Mouse (Mus musculus): ENCODE measurements around the gene Unc13a. TPM values are rescaled to one million over a fixed set of nuclear protein-coding genes. Genes with fewer than 3 reads are reported as not detected.
A peak's percentile ranks its signal among the peaks of the same experiment; 100 is the strongest.

The Unc13a gene
- polyA plus RNA-seq, 1 experiment from 2014 or later: 0.87 TPM

DNA sequence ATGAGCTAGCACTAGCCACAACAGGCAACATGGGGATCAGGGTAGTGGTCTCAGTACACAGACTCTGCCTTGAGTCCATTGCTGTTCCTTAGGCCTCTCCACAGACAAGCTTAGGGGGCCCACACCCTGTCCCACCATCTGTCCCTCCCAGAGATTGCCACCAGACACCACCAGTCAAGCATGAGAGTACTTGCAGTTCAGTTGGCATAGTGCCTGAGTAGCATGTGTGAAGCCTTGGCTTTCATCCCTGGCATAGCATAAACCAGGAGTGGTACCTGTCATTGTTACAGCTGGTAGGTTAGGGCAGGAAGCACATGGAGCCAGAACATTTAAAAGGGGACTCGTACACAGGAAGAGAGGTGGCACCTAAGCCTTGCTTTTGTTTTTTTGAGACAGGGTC is 11.8 kb downstream of the Unc13a start:
- H3K9me3 ChIP-seq: no peaks in the 10 kb centered on the region
- H3K27me3 ChIP-seq: peaks cover 88% of the 10 kb centered on the region
- no peak overlapping the region for H3K9ac ChIP-seq
- H3K27ac ChIP-seq: no peak overlapping the region
- H3K36me3 ChIP-seq: no peaks in the 10 kb centered on the region
- no peak overlapping the region for H3K4me3 ChIP-seq
- H3K4me1 ChIP-seq: peaks cover 8% of the 10 kb centered on the region
- no peak overlapping the region for H3K4me2 ChIP-seq
- 62% methylated on average over 1 of the region's 1 CpGs for WGBS
- no peak for ATAC-seq (ENCODE audit: insufficient number of reproducible peaks, insufficient read depth, low FRiP score, low TSS enrichment, low read depth)

DNA sequence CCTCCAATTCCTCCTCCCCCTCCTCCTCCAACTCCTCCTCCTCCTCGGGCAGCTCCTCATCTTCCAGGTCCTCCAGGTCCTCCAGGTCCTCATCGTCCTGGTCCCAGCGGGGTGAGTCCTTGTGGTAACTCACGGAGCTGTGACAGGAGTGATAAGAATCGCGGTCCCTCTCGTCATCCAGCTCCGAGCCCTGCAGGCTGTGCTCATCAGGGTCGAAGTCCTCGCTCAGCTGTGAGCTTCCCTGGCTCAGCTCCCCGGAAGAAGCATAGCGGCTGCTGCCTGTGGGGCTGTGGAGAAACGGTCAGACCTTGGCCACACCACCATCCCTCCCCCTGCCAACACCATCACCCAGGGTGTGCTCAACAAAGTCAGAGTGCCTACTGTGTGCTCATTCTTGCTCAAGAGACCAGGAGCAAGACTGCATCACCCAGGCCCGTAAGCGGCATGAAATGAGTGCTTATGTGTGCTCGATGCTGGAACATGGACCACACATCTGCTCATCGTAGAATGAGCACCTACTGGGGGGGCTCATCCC is 13.0 kb downstream of the Unc13a start:
- no peak overlapping the region for H3K4me2 ChIP-seq
- 28% methylated on average over 17 of the region's 17 CpGs for WGBS
- H3K9me3 ChIP-seq: no peaks in the 10 kb centered on the region
- no peak for ATAC-seq (ENCODE audit: insufficient number of reproducible peaks, insufficient read depth, low FRiP score, low TSS enrichment, low read depth)
- no peak overlapping the region for H3K4me3 ChIP-seq
- no peak overlapping the region for H3K27ac ChIP-seq
- H3K4me1 ChIP-seq: peaks cover 13% of the 10 kb centered on the region
- no peak overlapping the region for H3K9ac ChIP-seq
- H3K27me3 ChIP-seq: peaks cover 91% of the 10 kb centered on the region
- no peaks in the 10 kb centered on the region for H3K36me3 ChIP-seq

DNA sequence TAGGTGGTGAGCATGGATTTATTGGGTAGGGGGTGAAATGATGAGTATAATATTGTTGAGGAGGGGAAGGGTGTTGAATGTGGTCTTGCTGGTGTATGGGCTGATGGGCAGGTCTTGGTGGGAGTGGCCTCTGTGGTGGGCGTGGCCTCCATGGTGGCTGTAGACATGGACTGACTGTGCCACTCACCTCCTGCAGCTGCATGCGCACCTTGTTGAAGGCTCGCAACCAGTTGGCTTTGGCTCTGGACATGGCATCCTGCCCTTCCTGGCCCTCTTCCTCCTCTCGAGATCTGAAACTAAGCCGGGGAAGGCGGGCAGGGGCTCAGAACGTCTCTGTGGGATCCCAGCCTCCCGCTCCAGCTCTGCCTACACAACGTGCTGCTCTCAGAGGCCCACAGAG is 13.7 kb downstream of the Unc13a start:
- ATAC-seq (ENCODE audit: insufficient number of reproducible peaks, insufficient read depth, low FRiP score, low TSS enrichment, low read depth): no peak
- no peaks in the 10 kb centered on the region for H3K9me3 ChIP-seq
- H3K36me3 ChIP-seq: no peaks in the 10 kb centered on the region
- H3K4me3 ChIP-seq: no peak overlapping the region
- WGBS: 29% methylated on average over 9 of the region's 9 CpGs
- H3K27me3 ChIP-seq: peaks cover 91% of the 10 kb centered on the region
- H3K9ac ChIP-seq: 0 out of 2 replicates have a peak overlapping the region, but pooled peaks have one; percentile 44
- no peak overlapping the region for H3K4me2 ChIP-seq
- no peak overlapping the region for H3K27ac ChIP-seq
- H3K4me1 ChIP-seq: peaks cover 13% of the 10 kb centered on the region

DNA sequence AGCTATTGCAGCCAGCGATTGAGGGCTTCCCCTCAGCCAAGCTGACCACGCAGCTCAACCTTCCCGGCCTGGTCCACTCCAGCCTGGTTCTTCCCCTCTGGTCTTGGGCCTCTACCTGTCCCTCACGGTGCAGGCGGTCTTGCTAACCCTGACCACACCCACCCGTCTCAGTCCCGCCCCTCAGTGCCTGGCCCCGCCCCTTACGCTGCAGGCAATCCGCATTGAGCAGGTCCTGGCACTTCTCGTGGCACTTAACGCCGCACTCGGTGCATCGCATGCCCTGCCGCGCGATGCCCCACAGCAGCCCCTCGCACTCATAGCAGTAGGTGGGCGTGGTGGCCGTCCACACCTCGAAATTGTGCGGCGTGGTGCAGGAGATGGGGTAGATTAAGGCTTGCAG is 17.0 kb downstream of the Unc13a start:
- no peaks in the 10 kb centered on the region for H3K36me3 ChIP-seq
- WGBS: 1% methylated on average over 24 of the region's 24 CpGs
- peak overlapping the region; percentile 54 for H3K4me2 ChIP-seq
- peaks cover 9% of the 10 kb centered on the region for H3K4me1 ChIP-seq
- peak overlapping the region; percentile 46; the same call in 1 of the 2 replicates for H3K9ac ChIP-seq
- H3K9me3 ChIP-seq: no peaks in the 10 kb centered on the region
- peak overlapping the region; percentile 24 for H3K4me3 ChIP-seq
- no peak overlapping the region for H3K27ac ChIP-seq
- 0 out of 2 replicates have a peak, but pooled peaks have one; percentile 27 for ATAC-seq (ENCODE audit: insufficient number of reproducible peaks, insufficient read depth, low FRiP score, low TSS enrichment, low read depth)
- H3K27me3 ChIP-seq: peaks cover 74% of the 10 kb centered on the region

DNA sequence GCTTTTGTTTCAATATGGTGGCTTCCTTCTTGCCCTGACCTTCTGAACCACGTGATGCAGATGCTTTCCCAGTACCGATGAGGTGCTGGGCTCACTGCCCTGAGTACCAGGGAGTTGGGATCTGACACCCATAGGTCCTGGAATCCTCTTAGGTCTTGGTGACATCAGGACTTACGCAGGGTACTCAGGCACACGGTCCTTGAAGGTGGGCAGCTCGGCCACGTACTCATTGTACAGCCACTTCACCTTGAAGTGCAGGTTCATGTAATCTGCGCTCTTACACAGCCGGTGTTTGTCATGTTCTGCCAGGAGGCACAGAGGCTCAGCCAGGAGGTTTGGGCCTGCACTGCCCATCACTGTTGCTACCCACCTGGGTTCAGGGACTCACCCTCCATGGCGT is 26.0 kb downstream of the Unc13a start:
- H3K4me2 ChIP-seq: no peak overlapping the region
- H3K27ac ChIP-seq: no peak overlapping the region
- WGBS: 80% methylated on average over 9 of the region's 9 CpGs
- H3K36me3 ChIP-seq: no peaks in the 10 kb centered on the region
- H3K9me3 ChIP-seq: no peaks in the 10 kb centered on the region
- no peak overlapping the region for H3K9ac ChIP-seq
- no peak for ATAC-seq (ENCODE audit: insufficient number of reproducible peaks, insufficient read depth, low FRiP score, low TSS enrichment, low read depth)
- no peaks in the 10 kb centered on the region for H3K4me1 ChIP-seq
- no peaks in the 10 kb centered on the region; the same call in 1 of the 2 replicates for H3K27me3 ChIP-seq
- no peak overlapping the region for H3K4me3 ChIP-seq

GRCm38 (mm10) chr8:71639318-71639717 is 32.2 kb downstream of the Unc13a start:
- H3K27me3 ChIP-seq: peaks cover 24% of the 10 kb centered on the region
- WGBS: 97% methylated on average over 4 of the region's 4 CpGs

DNA sequence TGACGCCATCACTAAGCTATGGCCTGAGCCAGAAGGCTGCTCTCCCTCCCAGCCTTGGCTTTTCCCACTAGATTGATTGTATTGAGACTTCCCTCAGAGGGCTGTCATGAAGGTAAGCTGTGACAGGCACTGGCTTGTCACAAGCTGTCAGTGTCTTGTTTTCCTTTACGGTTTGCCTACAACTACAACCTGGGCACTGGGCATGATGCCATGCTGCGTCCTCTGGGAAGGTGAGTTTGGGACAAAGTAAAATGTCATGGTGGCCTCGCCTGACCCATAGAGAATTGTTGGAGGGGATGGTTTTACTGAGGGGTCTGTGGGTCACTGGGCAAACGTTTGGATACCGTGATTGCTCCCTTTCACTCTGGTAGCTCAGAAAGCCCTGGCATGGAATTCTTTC is 33.2 kb downstream of the Unc13a start:
- peaks cover 32% of the 10 kb centered on the region for H3K27me3 ChIP-seq
- 68% methylated on average over 6 of the region's 6 CpGs for WGBS
- no peak overlapping the region for H3K9ac ChIP-seq
- no peaks in the 10 kb centered on the region for H3K36me3 ChIP-seq
- H3K9me3 ChIP-seq: no peaks in the 10 kb centered on the region
- no peak overlapping the region for H3K27ac ChIP-seq
- H3K4me3 ChIP-seq: no peak overlapping the region
- peaks cover 7% of the 10 kb centered on the region; the same call in 1 of the 2 replicates for H3K4me1 ChIP-seq
- no peak for ATAC-seq (ENCODE audit: insufficient number of reproducible peaks, insufficient read depth, low FRiP score, low TSS enrichment, low read depth)
- no peak overlapping the region for H3K4me2 ChIP-seq

More at GRCm38 (mm10) chr8:71639318-71639717, 32.2 kb downstream of the Unc13a start:
- no peaks in the 10 kb centered on the region for H3K36me3 ChIP-seq
- no peak overlapping the region for H3K9ac ChIP-seq
- H3K27ac ChIP-seq: no peak overlapping the region
- no peak for ATAC-seq (ENCODE audit: insufficient number of reproducible peaks, insufficient read depth, low FRiP score, low TSS enrichment, low read depth)
- H3K4me1 ChIP-seq: peaks cover 5% of the 10 kb centered on the region; the same call in 1 of the 2 replicates
- no peak overlapping the region for H3K4me2 ChIP-seq
- no peak overlapping the region for H3K4me3 ChIP-seq
- no peaks in the 10 kb centered on the region for H3K9me3 ChIP-seq

GRCm38 (mm10) chr8:71637149-71638095 is 34.1 kb downstream of the Unc13a start:
- Histone ChIP-seq H3K9ac (no peak overlapping the region), H3K4me2 (no peak overlapping the region), H3K4me3 (no peak overlapping the region), H3K36me3 (0 out of 2 replicates have a peak, but pooled peaks cover 3% of the 10 kb centered on the region), H3K4me1 (peaks cover 7% of the 10 kb centered on the region; the same call in 1 of the 2 replicates), H3K9me3 (peaks cover 8% of the 10 kb centered on the region; the same call in 1 of the 2 replicates), H3K27me3 (peaks cover 32% of the 10 kb centered on the region), H3K27ac (no peak overlapping the region)
- WGBS: 68% methylated on average over 8 of the region's 8 CpGs
- no peak for ATAC-seq (ENCODE audit: insufficient number of reproducible peaks, insufficient read depth, low FRiP score, low TSS enrichment, low read depth)

- H3K9ac ChIP-seq: no peak overlapping the region
Measured at GRCm38 (mm10) chr8:71633981-71634667, 37.4 kb downstream of the Unc13a start.

DNA sequence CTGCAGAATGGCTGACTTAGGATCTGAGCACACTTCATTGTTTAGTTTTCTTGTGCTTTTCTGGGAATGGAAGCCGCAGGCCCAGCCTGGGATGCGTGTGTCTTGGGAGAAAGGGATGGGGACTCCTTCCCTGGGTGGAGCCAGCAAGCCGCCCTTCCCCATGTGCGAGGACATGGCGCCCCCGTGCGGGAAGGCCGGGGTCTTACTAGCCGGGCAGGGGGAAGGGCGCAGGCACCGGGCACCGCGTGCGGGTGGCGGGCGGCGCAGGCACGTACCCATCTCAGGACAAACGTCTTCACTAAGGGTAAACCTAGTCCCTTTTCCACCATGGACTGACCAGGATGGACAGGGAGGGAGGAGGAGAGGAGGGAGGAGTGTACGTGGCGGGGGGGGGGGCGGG is 38.4 kb downstream of the Unc13a start:
- Histone ChIP-seq H3K9ac (no peak overlapping the region), H3K4me3 (no peak overlapping the region), H3K9me3 (peaks cover 8% of the 10 kb centered on the region; the same call in 1 of the 2 replicates), H3K4me1 (peaks cover 25% of the 10 kb centered on the region), H3K27ac (no peak overlapping the region), H3K4me2 (peak overlapping the region; percentile 52; the same call in 1 of the 2 replicates), H3K36me3 (0 out of 2 replicates have a peak, but pooled peaks cover 3% of the 10 kb centered on the region), H3K27me3 (peaks cover 44% of the 10 kb centered on the region)
- ATAC-seq (ENCODE audit: insufficient number of reproducible peaks, insufficient read depth, low FRiP score, low TSS enrichment, low read depth): no peak
- WGBS: 10% methylated on average over 18 of the region's 22 CpGs

More at GRCm38 (mm10) chr8:71633981-71634667, 37.4 kb downstream of the Unc13a start:
- peak overlapping the region; percentile 52 for H3K4me2 ChIP-seq
- 0 out of 2 replicates have a peak, but pooled peaks cover 3% of the 10 kb centered on the region for H3K36me3 ChIP-seq
- no peak for ATAC-seq (ENCODE audit: insufficient number of reproducible peaks, insufficient read depth, low FRiP score, low TSS enrichment, low read depth)
- H3K27ac ChIP-seq: no peak overlapping the region
- H3K27me3 ChIP-seq: peaks cover 44% of the 10 kb centered on the region
- 2% methylated on average over 26 of the region's 26 CpGs for WGBS
- H3K4me1 ChIP-seq: peaks cover 17% of the 10 kb centered on the region
- H3K9me3 ChIP-seq: peaks cover 8% of the 10 kb centered on the region; the same call in 1 of the 2 replicates
- peak overlapping the region; percentile 21 for H3K4me3 ChIP-seq

DNA sequence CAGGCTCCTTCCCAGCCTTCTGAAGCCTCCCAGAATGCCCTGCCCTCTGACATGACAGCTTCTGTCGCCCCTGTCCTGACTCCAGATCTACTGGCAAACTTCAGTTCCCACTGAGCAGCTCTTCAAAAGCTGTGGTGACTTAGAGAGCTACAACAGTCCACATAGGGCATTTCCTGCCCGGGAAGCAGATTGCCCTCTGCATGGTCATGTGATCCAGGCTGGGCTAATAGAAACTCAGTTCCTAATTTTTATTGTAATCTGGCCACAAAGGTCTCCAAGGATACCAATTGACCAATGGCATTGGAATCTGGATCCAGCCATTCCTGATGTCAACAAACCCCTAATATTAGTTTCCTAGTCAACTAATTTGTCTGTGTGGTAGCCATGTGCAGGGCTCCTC is 39.7 kb downstream of the Unc13a start:
- Histone ChIP-seq H3K9ac (no peak overlapping the region), H3K36me3 (0 out of 2 replicates have a peak, but pooled peaks cover 3% of the 10 kb centered on the region), H3K4me1 (peaks cover 36% of the 10 kb centered on the region), H3K4me2 (no peak overlapping the region), H3K4me3 (no peak overlapping the region), H3K27ac (no peak overlapping the region), H3K9me3 (peaks cover 8% of the 10 kb centered on the region; the same call in 1 of the 2 replicates), H3K27me3 (peaks cover 44% of the 10 kb centered on the region)
- 52% methylated on average over 2 of the region's 2 CpGs for WGBS
- ATAC-seq (ENCODE audit: insufficient number of reproducible peaks, insufficient read depth, low FRiP score, low TSS enrichment, low read depth): no peak
